Mouse (Mus musculus) heart, embryonic 12.5 days (tissue): ENCODE measurements at regions not wholly inside any gene's neighbourhood (a gene's known extent, or its start where the extent isn't known, plus 50 kb on each side); places are given as distances from the start of the nearest gene placed in this dataset.

Source experiments
- ATAC-seq: fragments of 200-750 bp; cut with Nextera tagmentation; 2 replicates; pipeline ENCODE4 v1.8.0; 2017; ENCODE audit warnings: moderate TSS enrichment, moderate library complexity; ENCODE audit not compliant: insufficient number of reproducible peaks, low FRiP score
- H3K27ac ChIP-seq: fragments of 300-500 bp; sonication (generic); 2 replicates; pipeline ENCODE4 v1.5.1; 2016; ENCODE audit warnings: mild to moderate bottlenecking, moderate library complexity; ENCODE audit not compliant: poor library complexity, severe bottlenecking
- H3K27me3 ChIP-seq: fragments of 300-500 bp; sonication (generic); replicated peaks from 2 replicates; pipeline ENCODE4 v1.6.1; 2016; ENCODE audit warnings: mild to moderate bottlenecking, moderate library complexity
- H3K36me3 ChIP-seq: fragments of 300-500 bp; sonication (generic); 2 replicates; pipeline ENCODE4 v1.6.1; 2016; ENCODE audit warnings: mild to moderate bottlenecking, moderate library complexity
- H3K4me1 ChIP-seq: fragments of 300-500 bp; sonication (generic); replicated peaks from 2 replicates; pipeline ENCODE4 v1.6.1; 2016; ENCODE audit warnings: mild to moderate bottlenecking
- H3K4me2 ChIP-seq: fragments of 300-500 bp; sonication (generic); 2 replicates; pipeline ENCODE4 v1.6.1; 2016; ENCODE audit warnings: mild to moderate bottlenecking, moderate library complexity
- H3K4me3 ChIP-seq: fragments of 300-500 bp; sonication (generic); 2 replicates; pipeline ENCODE4 v1.5.1; 2016; ENCODE audit warnings: mild to moderate bottlenecking
- H3K9ac ChIP-seq: fragments of 300-500 bp; sonication (generic); 2 replicates; pipeline ENCODE4 v1.6.1; 2016; ENCODE audit warnings: mild to moderate bottlenecking, moderate library complexity
- H3K9me3 ChIP-seq: fragments of 300-500 bp; sonication (generic); replicated peaks from 2 replicates; pipeline ENCODE4 v1.6.1; 2016; ENCODE audit warnings: mild to moderate bottlenecking, moderate library complexity
- WGBS: fragments of 180-500 bp; shearing (Covaris S2); methylation state at CpG from one replicate; pipeline ENCODE4 v1.1.7; 2016; 5-methylcytosine and 5-hydroxymethylcytosine counted together

- no peak overlapping the region for H3K4me2 ChIP-seq
- H3K4me3 ChIP-seq, result no peak overlapping the region
- H3K9me3 ChIP-seq, result no peaks in the 10 kb centered on the region
- no peaks in the 10 kb centered on the region for H3K4me1 ChIP-seq
- no peaks in the 10 kb centered on the region for H3K36me3 ChIP-seq
- peaks cover 29% of the 10 kb centered on the region for H3K27me3 ChIP-seq
- no peak overlapping the region for H3K9ac ChIP-seq
- H3K27ac ChIP-seq, result no peak overlapping the region
- no peak for ATAC-seq
- 49% methylated on average over 9 of the region's 9 CpGs for WGBS
These were observed 76.7 kb downstream of the Trim29 start for GRCm38 (mm10) chr9:43387397-43387796.

- ATAC-seq, result no peak
- H3K9ac ChIP-seq, result no peak overlapping the region
- no peak overlapping the region for H3K4me3 ChIP-seq
- peaks cover 6% of the 10 kb centered on the region; the same call in 1 of the 2 replicates for H3K9me3 ChIP-seq
- no peaks in the 10 kb centered on the region for H3K36me3 ChIP-seq
- H3K4me1 ChIP-seq, result no peaks in the 10 kb centered on the region
- H3K27me3 ChIP-seq, result peaks cover 29% of the 10 kb centered on the region
- H3K27ac ChIP-seq, result no peak overlapping the region
- 50% methylated on average over 9 of the region's 9 CpGs for WGBS
- H3K4me2 ChIP-seq, result no peak overlapping the region
These were observed 78.9 kb downstream of the Trim29 start for GRCm38 (mm10) chr9:43389491-43390083.

- Histone ChIP-seq H3K9ac (no peak overlapping the region), H3K27me3 (peaks cover 25% of the 10 kb centered on the region), H3K36me3 (no peaks in the 10 kb centered on the region), H3K27ac (no peak overlapping the region), H3K4me1 (no peaks in the 10 kb centered on the region), H3K4me3 (no peak overlapping the region), H3K4me2 (no peak overlapping the region), H3K9me3 (peaks cover 6% of the 10 kb centered on the region; the same call in 1 of the 2 replicates)
- no peak for ATAC-seq
- 51% methylated on average over 6 of the region's 6 CpGs for WGBS
These were observed 81.9 kb downstream of the Trim29 start for GRCm38 (mm10) chr9:43392467-43393064.

- peaks cover 10% of the 10 kb centered on the region for H3K27me3 ChIP-seq
- WGBS, result 46% methylated on average over 5 of the region's 5 CpGs
- H3K4me1 ChIP-seq, result no peaks in the 10 kb centered on the region
- H3K9ac ChIP-seq, result no peak overlapping the region
- H3K4me2 ChIP-seq, result no peak overlapping the region
- no peaks in the 10 kb centered on the region for H3K36me3 ChIP-seq
- H3K9me3 ChIP-seq, result peaks cover 6% of the 10 kb centered on the region; the same call in 1 of the 2 replicates
- ATAC-seq, result no peak
- no peak overlapping the region for H3K4me3 ChIP-seq
- no peak overlapping the region for H3K27ac ChIP-seq
These were observed 83.6 kb downstream of the Trim29 start for GRCm38 (mm10) chr9:43394204-43394603.

- H3K27ac ChIP-seq, result no peak overlapping the region
- H3K4me3 ChIP-seq, result no peak overlapping the region
- 41% methylated on average over 5 of the region's 5 CpGs for WGBS
These were observed 84.6 kb downstream of the Trim29 start for GRCm38 (mm10) chr9:43395209-43395608.

GRCm38 (mm10) chr9:43396566-43396965 lies 85.9 kb downstream of the Trim29 start:
- H3K27ac ChIP-seq, result no peak overlapping the region
- H3K9me3 ChIP-seq, result peaks cover 6% of the 10 kb centered on the region; the same call in 1 of the 2 replicates
- H3K4me1 ChIP-seq, result no peaks in the 10 kb centered on the region
- H3K4me3 ChIP-seq, result no peak overlapping the region
- H3K27me3 ChIP-seq, result 0 out of 2 replicates have a peak, but pooled peaks cover 5% of the 10 kb centered on the region
- H3K9ac ChIP-seq, result no peak overlapping the region
- H3K4me2 ChIP-seq, result no peak overlapping the region
- H3K36me3 ChIP-seq, result no peaks in the 10 kb centered on the region
- ATAC-seq, result no peak

More at GRCm38 (mm10) chr9:43395209-43395608, 84.6 kb downstream of the Trim29 start:
- Histone ChIP-seq H3K9me3 (peaks cover 6% of the 10 kb centered on the region; the same call in 1 of the 2 replicates), H3K36me3 (no peaks in the 10 kb centered on the region), H3K9ac (no peak overlapping the region), H3K27me3 (0 out of 2 replicates have a peak, but pooled peaks cover 2% of the 10 kb centered on the region), H3K4me1 (no peaks in the 10 kb centered on the region), H3K4me2 (no peak overlapping the region)
- ATAC-seq, result no peak

GRCm38 (mm10) chr9:43408493-43408892 lies 97.8 kb downstream of the Trim29 start:
- Histone ChIP-seq H3K4me1 (no peaks in the 10 kb centered on the region), H3K4me2 (no peak overlapping the region), H3K9me3 (no peaks in the 10 kb centered on the region), H3K9ac (no peak overlapping the region), H3K4me3 (no peak overlapping the region), H3K36me3 (no peaks in the 10 kb centered on the region), H3K27ac (no peak overlapping the region), H3K27me3 (0 out of 2 replicates have a peak, but pooled peaks cover 4% of the 10 kb centered on the region)
- no peak for ATAC-seq
- WGBS, result 58% methylated on average over 6 of the region's 6 CpGs

GRCm38 (mm10) chr9:43412473-43412872 lies 101.8 kb downstream of the Trim29 start:
- Histone ChIP-seq H3K4me2 (no peak overlapping the region), H3K9me3 (no peaks in the 10 kb centered on the region), H3K27me3 (peaks cover 16% of the 10 kb centered on the region), H3K9ac (no peak overlapping the region), H3K4me1 (no peaks in the 10 kb centered on the region), H3K27ac (no peak overlapping the region), H3K4me3 (no peak overlapping the region), H3K36me3 (no peaks in the 10 kb centered on the region)
- 66% methylated on average over 3 of the region's 3 CpGs for WGBS
- no peak for ATAC-seq

- Histone ChIP-seq H3K4me2 (peak overlapping the region; percentile 54), H3K36me3 (no peaks in the 10 kb centered on the region), H3K4me1 (peaks cover 13% of the 10 kb centered on the region), H3K4me3 (no peak overlapping the region), H3K27me3 (peaks cover 45% of the 10 kb centered on the region), H3K9ac (no peak overlapping the region), H3K9me3 (no peaks in the 10 kb centered on the region), H3K27ac (no peak overlapping the region)
- no peak for ATAC-seq
- WGBS, result 19% methylated on average over 17 of the region's 17 CpGs
These were observed 109.5 kb downstream of the Trim29 start for GRCm38 (mm10) chr9:43419993-43420715.

GRCm38 (mm10) chr9:43427007-43427406 lies 116.4 kb downstream of the Trim29 start:
- Histone ChIP-seq H3K9me3 (no peaks in the 10 kb centered on the region), H3K27ac (no peak overlapping the region), H3K27me3 (no peaks in the 10 kb centered on the region), H3K4me3 (no peak overlapping the region), H3K36me3 (no peaks in the 10 kb centered on the region), H3K4me1 (peaks cover 13% of the 10 kb centered on the region), H3K4me2 (no peak overlapping the region), H3K9ac (no peak overlapping the region)
- no peak for ATAC-seq
- 47% methylated on average over 7 of the region's 7 CpGs for WGBS

- H3K36me3 ChIP-seq, result no peaks in the 10 kb centered on the region
- H3K9me3 ChIP-seq, result no peaks in the 10 kb centered on the region
- 69% methylated on average over 3 of the region's 3 CpGs for WGBS
These were observed 123.3 kb downstream of the Trim29 start for GRCm38 (mm10) chr9:43433953-43434352.

More at GRCm38 (mm10) chr9:43433953-43434352, 123.3 kb downstream of the Trim29 start:
- no peak overlapping the region for H3K27ac ChIP-seq
- H3K4me3 ChIP-seq, result no peak overlapping the region
- ATAC-seq, result no peak
- no peaks in the 10 kb centered on the region for H3K4me1 ChIP-seq
- no peak overlapping the region for H3K9ac ChIP-seq
- no peak overlapping the region for H3K4me2 ChIP-seq
- peaks cover 8% of the 10 kb centered on the region; the same call in 1 of the 2 replicates for H3K27me3 ChIP-seq
